Mouse (Mus musculus) midbrain, embryonic 16.5 days (tissue): Measurements from ENCODE around the gene Rps11. TPM values are rescaled to one million over a fixed set of nuclear protein-coding genes. Genes with fewer than 3 reads are reported as not detected.
"Not testable (repeated sequence)": the region's sequence is repeated elsewhere in the genome, so short reads cannot be mapped to it uniquely, and the experiment has no call there.

Experiments used
- ATAC-seq: fragments of 200-750 bp; cut with Nextera tagmentation; 2 replicates; pipeline ENCODE4 v1.8.0; 2017; ENCODE audit warnings: moderate TSS enrichment
- H3K27ac ChIP-seq: fragments of 300-500 bp; sonication (generic); 2 replicates; pipeline ENCODE4 v1.5.1; 2014; ENCODE audit warnings: mild to moderate bottlenecking, low read length, mixed read lengths
- H3K27me3 ChIP-seq: fragments of 300-500 bp; sonication (generic); 2 replicates; pipeline ENCODE4 v1.6.1; 2014; ENCODE audit warnings: low read depth, low read length, mixed read lengths; ENCODE audit not compliant: control insufficient read depth, insufficient read depth
- H3K36me3 ChIP-seq: fragments of 300-500 bp; sonication (generic); 2 replicates; pipeline ENCODE4 v1.6.1; 2014; ENCODE audit warnings: mild to moderate bottlenecking, low read length, moderate library complexity, mixed read lengths; ENCODE audit not compliant: control insufficient read depth, insufficient read depth
- H3K4me1 ChIP-seq: fragments of 300-500 bp; sonication (generic); 2 replicates; pipeline ENCODE4 v1.6.1; 2014; ENCODE audit warnings: mild to moderate bottlenecking, low read length, mixed read lengths; ENCODE audit not compliant: control insufficient read depth, insufficient read depth
- H3K4me2 ChIP-seq: fragments of 300-500 bp; sonication (generic); 2 replicates; pipeline ENCODE4 v1.6.1; 2014; ENCODE audit warnings: mild to moderate bottlenecking, low read length, mixed read lengths
- H3K4me3 ChIP-seq: fragments of 300-500 bp; sonication (generic); 2 replicates; pipeline ENCODE4 v1.5.1; 2014; ENCODE audit warnings: low read depth, mild to moderate bottlenecking, low read length, moderate library complexity, mixed read lengths
- H3K9ac ChIP-seq: fragments of 300-500 bp; sonication (generic); 2 replicates; pipeline ENCODE4 v1.6.1; 2014; ENCODE audit warnings: low read depth, low read length, mixed read lengths
- H3K9me3 ChIP-seq: fragments of 300-500 bp; sonication (generic); replicated peaks from 2 replicates; pipeline ENCODE4 v1.6.1; 2014; ENCODE audit warnings: mild to moderate bottlenecking, low read length, mixed read lengths; ENCODE audit not compliant: control insufficient read depth, poor library complexity, severe bottlenecking
- WGBS: fragments of 180-500 bp; shearing (Covaris S2); extraction: QIAGEN DNeasy Blood & Tissue Kit; methylation state at CpG from one replicate; pipeline ENCODE4 v1.1.7; 2014; 5-methylcytosine and 5-hydroxymethylcytosine counted together
- polyA plus RNA-seq: library from polyadenylated mRNA; unstranded; fragments of >200 nt; fragmentation: Nextera tagmentation; extraction: Ambion mirVana; gene quantifications from 2 replicates; pipeline ENCODE4 v1.2.1, GENCODE M21; 2015

Gene Rps11
- polyA plus RNA-seq, 1 experiment from 2014 or later: 657 TPM

DNA sequence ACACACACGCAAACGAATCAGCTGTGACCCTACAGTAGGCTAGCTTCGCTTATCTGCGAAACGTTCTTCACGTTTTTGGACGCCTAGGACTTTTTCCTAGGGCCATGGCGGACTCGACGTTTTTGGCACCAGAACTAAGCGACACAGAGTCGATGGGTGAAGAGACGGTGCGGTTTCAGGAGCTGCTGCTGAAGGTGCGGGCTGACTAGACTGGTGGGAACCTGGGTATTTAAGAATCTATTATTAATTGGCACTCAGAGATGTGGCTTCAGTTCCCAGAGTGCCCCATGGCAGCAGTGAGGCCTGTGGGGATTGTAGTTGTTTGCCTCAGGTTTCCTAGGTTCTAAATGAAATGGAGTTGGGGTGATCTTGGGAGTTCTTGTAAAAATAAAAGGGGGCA is 32.0 kb upstream of the Rps11 start:
- Histone ChIP-seq H3K36me3 (peaks cover 13% of the 10 kb centered on the region), H3K27me3 (no peaks in the 10 kb centered on the region), H3K4me1 (peaks cover 13% of the 10 kb centered on the region), H3K9me3 (no peaks in the 10 kb centered on the region), H3K27ac (no peak overlapping the region), H3K4me3 (no peak overlapping the region), H3K9ac (no peak overlapping the region), H3K4me2 (no peak overlapping the region)
- 97% methylated on average over 15 of the region's 15 CpGs for WGBS
- ATAC-seq: no peak

GRCm38 (mm10) chr7:45155590-45155989 is 31.4 kb upstream of the Rps11 start:
- no peaks in the 10 kb centered on the region for H3K9me3 ChIP-seq
- no peaks in the 10 kb centered on the region for H3K27me3 ChIP-seq
- peak overlapping the region; percentile 57; the same call in 1 of the 2 replicates for H3K4me2 ChIP-seq
- no peak overlapping the region for H3K4me3 ChIP-seq
- H3K36me3 ChIP-seq: peaks cover 13% of the 10 kb centered on the region
- no peak for ATAC-seq
- no peak overlapping the region for H3K27ac ChIP-seq
- no peak overlapping the region for H3K9ac ChIP-seq
- 81% methylated on average over 9 of the region's 9 CpGs for WGBS
- H3K4me1 ChIP-seq: peaks cover 13% of the 10 kb centered on the region

DNA sequence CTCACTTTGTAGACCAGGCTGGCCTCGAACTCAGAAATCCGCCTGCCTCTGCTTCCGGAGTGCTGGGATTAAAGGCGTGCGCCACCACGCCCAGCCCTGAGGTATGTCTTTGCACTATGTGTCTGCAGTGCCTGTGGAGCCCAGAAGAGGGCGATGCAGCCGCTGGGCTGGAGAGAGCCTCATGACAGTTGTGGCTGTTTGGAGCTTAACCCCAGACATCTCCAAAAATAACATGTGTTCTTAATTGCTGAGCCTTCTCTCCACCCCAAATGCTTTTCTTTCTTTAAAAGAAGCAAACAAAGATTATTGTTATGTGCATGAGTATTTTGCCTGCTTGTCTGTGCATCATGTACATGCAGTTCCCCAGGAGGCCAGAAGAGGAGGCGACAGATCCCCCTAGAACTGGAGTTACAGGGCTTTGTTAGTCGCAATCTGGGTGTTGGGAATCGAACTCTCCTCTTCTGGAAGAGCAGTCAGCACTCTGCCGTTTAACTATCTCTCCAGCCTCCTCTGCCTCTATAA is 30.8 kb upstream of the Rps11 start:
- peak overlapping the region; percentile 57 for H3K4me2 ChIP-seq
- peak overlapping the region; percentile 97 for H3K27ac ChIP-seq
- ATAC-seq: 0 out of 2 replicates have a peak, but pooled peaks have one; percentile 9
- H3K4me1 ChIP-seq: peaks cover 13% of the 10 kb centered on the region
- H3K4me3 ChIP-seq: peak overlapping the region; percentile 70
- peaks cover 9% of the 10 kb centered on the region for H3K36me3 ChIP-seq
- 78% methylated on average over 12 of the region's 12 CpGs for WGBS
- H3K9me3 ChIP-seq: no peaks in the 10 kb centered on the region
- H3K9ac ChIP-seq: peak overlapping the region; percentile 33; the same call in 1 of the 2 replicates
- H3K27me3 ChIP-seq: no peaks in the 10 kb centered on the region

GRCm38 (mm10) chr7:45154096-45154992 is 30.1 kb upstream of the Rps11 start, which contains the start of the genes Pih1d1 and Aldh16a1:
Gene Pih1d1 (plus strand): TSS chr7:45154303.
Gene Aldh16a1 (minus strand): TSS chr7:45154584.
- WGBS: 4% methylated on average over 69 of the region's 69 CpGs
- peak within 1 kb of the TSS; percentile 97 for H3K27ac ChIP-seq
- H3K4me3 ChIP-seq: peak within 1 kb of the TSS; percentile 70
- H3K9ac ChIP-seq: peak within 1 kb of the TSS; percentile 90
- ATAC-seq: peak; percentile 96
- H3K27me3 ChIP-seq: no peaks in the 10 kb centered on the region
- H3K4me1 ChIP-seq: peaks cover 13% of the 10 kb centered on the region
- no peaks in the 10 kb centered on the region for H3K9me3 ChIP-seq
- H3K36me3 ChIP-seq: peaks cover 9% of the 10 kb centered on the region
- peak within 1 kb of the TSS; percentile 66 for H3K4me2 ChIP-seq

DNA sequence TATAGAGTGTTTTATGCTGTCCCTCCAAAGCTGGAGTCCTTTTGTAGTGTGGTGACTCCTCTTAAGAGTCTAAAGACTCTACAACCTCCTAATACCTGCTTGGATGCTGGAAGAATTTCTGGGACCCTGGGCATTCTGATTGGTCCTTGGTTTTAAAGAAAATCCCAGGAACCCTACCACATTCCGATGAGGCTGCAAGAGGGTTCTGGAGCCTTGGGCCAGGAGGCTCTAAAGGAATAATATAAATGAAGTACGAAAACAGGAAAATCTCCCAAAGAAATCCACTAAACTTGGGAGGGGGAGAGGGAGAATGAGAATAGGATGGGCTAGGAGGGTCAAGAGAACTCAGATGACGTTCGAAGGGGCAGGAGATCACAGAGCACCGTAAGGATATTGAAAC is 29.3 kb upstream of the Rps11 start:
- Histone ChIP-seq H3K4me1 (peaks cover 13% of the 10 kb centered on the region), H3K36me3 (peaks cover 5% of the 10 kb centered on the region), H3K9ac (peak overlapping the region; percentile 90), H3K4me2 (peak overlapping the region; percentile 66), H3K9me3 (no peaks in the 10 kb centered on the region), H3K27ac (peak overlapping the region; percentile 97), H3K27me3 (no peaks in the 10 kb centered on the region), H3K4me3 (peak overlapping the region; percentile 70)
- ATAC-seq: peak; percentile 19; the same call in 1 of the 2 replicates
- 2% methylated on average over 5 of the region's 5 CpGs for WGBS

DNA sequence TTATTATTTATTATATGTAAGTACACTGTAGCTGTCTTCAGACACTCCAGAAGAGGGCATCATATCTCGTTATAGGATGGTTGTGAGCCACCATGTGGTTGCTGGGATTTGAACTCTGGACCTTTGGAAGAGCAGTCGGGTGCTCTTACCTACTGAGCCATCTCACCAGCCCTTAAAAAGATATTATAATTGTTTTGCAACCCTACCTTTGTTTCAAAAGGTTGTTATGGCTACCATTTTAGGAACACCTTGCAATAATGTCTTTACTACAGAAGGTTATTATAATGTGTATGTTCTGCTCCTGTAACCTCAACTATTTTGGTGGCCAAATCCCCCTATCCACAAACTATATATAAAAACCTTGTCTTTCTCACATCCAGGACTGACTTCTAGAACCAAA is 28.8 kb upstream of the Rps11 start:
- H3K27ac ChIP-seq, H3K4me2 ChIP-seq, H3K9me3 ChIP-seq, H3K36me3 ChIP-seq, H3K4me3 ChIP-seq, H3K9ac ChIP-seq, H3K27me3 ChIP-seq, ATAC-seq: not testable (repeated sequence)
- H3K4me1 ChIP-seq: peaks cover 13% of the 10 kb centered on the region
- 93% methylated on average over 2 of the region's 2 CpGs for whole genome bisulfite sequencing

DNA sequence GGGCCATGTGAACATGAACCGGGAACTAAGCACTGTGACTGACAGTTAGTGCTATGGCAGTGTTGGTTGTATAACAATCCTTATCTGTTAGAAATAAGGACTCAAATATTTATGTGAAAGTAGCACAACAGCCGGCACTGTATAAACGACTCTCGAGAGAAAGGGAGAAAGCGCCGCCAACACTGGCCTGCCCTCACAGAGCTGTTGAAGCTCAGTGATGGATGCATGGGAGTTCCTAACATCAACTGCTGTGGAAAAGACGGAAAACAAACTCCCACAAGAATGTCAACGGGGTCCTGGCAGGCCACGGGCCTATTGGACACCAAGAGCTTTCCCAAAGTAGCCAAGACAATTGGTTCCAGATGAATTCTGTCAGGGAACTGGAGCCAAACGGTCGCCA is 27.1 kb upstream of the Rps11 start:
- Histone ChIP-seq H3K4me1 (peaks cover 13% of the 10 kb centered on the region), H3K36me3 (no peaks in the 10 kb centered on the region), H3K9me3 (no peaks in the 10 kb centered on the region), H3K4me2 (no peak overlapping the region), H3K27me3 (no peaks in the 10 kb centered on the region), H3K9ac (no peak overlapping the region), H3K27ac (no peak overlapping the region), H3K4me3 (no peak overlapping the region)
- ATAC-seq: no peak
- WGBS: 72% methylated on average over 11 of the region's 11 CpGs

DNA sequence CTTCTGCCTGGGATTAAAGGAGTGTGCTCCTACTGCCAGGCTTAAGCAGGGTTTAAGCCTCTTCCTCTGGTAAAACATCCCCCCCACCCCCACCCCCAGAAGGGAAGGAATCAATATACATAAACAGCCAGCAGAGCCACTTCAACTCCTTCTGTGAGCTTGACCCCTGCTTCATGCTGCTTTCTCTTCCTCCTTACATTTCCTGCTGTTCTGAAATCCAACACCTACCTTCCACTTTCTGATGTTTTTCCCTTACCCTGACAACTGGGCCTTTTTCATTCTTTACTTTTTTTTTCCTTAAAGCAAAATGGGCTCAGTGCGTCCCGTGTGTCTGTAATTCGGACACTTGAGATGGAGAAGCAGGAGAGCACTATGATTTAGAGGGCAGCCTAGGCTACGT is 26.1 kb upstream of the Rps11 start:
- Histone ChIP-seq H3K27me3 (no peaks in the 10 kb centered on the region), H3K9me3 (no peaks in the 10 kb centered on the region), H3K4me2 (no peak overlapping the region), H3K36me3 (0 out of 2 replicates have a peak, but pooled peaks cover 2% of the 10 kb centered on the region), H3K4me3 (no peak overlapping the region), H3K9ac (0 out of 2 replicates have a peak overlapping the region, but pooled peaks have one; percentile 7), H3K4me1 (peaks cover 11% of the 10 kb centered on the region), H3K27ac (no peak overlapping the region)
- WGBS: 64% methylated on average over 4 of the region's 4 CpGs
- no peak for ATAC-seq

- no peak overlapping the region for H3K9ac ChIP-seq
- WGBS: 26% methylated on average over 6 of the region's 6 CpGs
These were observed 25.3 kb upstream of the Rps11 start for GRCm38 (mm10) chr7:45149545-45149944.

More at GRCm38 (mm10) chr7:45149545-45149944, 25.3 kb upstream of the Rps11 start:
- Histone ChIP-seq H3K27ac (no peak overlapping the region), H3K4me2 (no peak overlapping the region), H3K4me1 (peaks cover 6% of the 10 kb centered on the region), H3K9me3 (no peaks in the 10 kb centered on the region), H3K4me3 (no peak overlapping the region), H3K27me3 (no peaks in the 10 kb centered on the region), H3K36me3 (0 out of 2 replicates have a peak, but pooled peaks cover 2% of the 10 kb centered on the region)
- ATAC-seq: no peak
